ENCODE assay signal across 10 mouse cellular contexts in the genomic region with DNA sequence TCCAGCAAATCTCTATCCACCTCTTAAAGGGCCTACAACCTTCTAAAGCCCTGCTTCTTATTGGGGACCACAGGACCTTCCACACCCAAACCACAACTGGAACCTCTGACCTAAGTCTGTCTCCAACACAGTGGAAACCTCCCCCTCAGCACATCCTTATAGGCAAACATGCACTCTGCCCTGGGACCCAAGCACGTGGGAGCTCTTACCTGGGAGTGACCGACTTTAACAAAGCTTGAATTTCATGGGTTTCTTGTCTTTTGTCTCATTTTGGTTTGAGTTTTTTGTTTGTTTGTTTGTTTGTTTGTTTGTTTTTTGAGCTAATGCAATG. TPM values are rescaled to one million over a fixed set of nuclear protein-coding genes. Genes with fewer than 3 reads are reported as not detected.
DNase-seq lines count a peak whose midpoint lies in the region; ATAC-seq and TF ChIP-seq lines count a peak whose summit lies in the region.
"Had no signal": no experiment of that assay in that cellular context is flagged by ENCODE, and none has a peak within 500 bp of the region (broad histone marks: within the 10 kb centered on the region; RNA-seq: fewer than 3 reads in every experiment).

No protein-coding gene starts in this region.

- TF ChIP-seq CTCF in lung, embryonic 14.5 days (IDR thresholded peaks at IDR 0.05; ENCODE audit: low read depth), result no peak

- 65% methylated on average over 2 of the region's 2 CpGs for WGBS in forebrain, embryonic 10.5 days
- WGBS in forebrain, embryonic 12.5 days, result 70% methylated on average over 2 of the region's 2 CpGs
- WGBS in lung, embryonic 14.5 days, result 33% methylated on average over 2 of the region's 2 CpGs
- WGBS in limb, embryonic 12.5 days, result 75% methylated on average over 2 of the region's 2 CpGs
- 54% methylated on average over 2 of the region's 2 CpGs for WGBS in stomach, embryonic 14.5 days

- ATAC-seq in forebrain, embryonic 12.5 days (ENCODE audit: low FRiP score), result no peak
- peak; percentile 36; the same call in 1 of the 2 replicates for ATAC-seq in lung, embryonic 14.5 days (ENCODE audit: insufficient read depth)
- no peak for ATAC-seq in limb, embryonic 12.5 days (ENCODE audit: insufficient number of reproducible peaks, insufficient read depth, low FRiP score, low TSS enrichment, low read depth)
- peak; percentile 50; the same call in 1 of the 2 replicates for ATAC-seq in stomach, embryonic 14.5 days (ENCODE audit: insufficient number of reproducible peaks, insufficient read depth, low FRiP score, low read depth)

- H3K27me3 ChIP-seq in forebrain, embryonic 10.5 days (ENCODE audit: poor library complexity, severe bottlenecking), result no peaks in the 10 kb centered on the region
- no peaks in the 10 kb centered on the region for H3K27me3 ChIP-seq in forebrain, embryonic 12.5 days
- H3K27me3 ChIP-seq in lung, embryonic 14.5 days (ENCODE audit: insufficient read depth, low read length), result no peaks in the 10 kb centered on the region
- H3K27me3 ChIP-seq in limb, embryonic 12.5 days, result no peaks in the 10 kb centered on the region
- no peaks in the 10 kb centered on the region for H3K27me3 ChIP-seq in stomach, embryonic 14.5 days (ENCODE audit: control insufficient read depth, insufficient read depth, low read length)

- H3K4me3 ChIP-seq in forebrain, embryonic 10.5 days, result no peak overlapping the region
- no peak overlapping the region for H3K4me3 ChIP-seq in forebrain, embryonic 12.5 days (replicated peaks)
- H3K4me3 ChIP-seq in lung, embryonic 14.5 days (ENCODE audit: low read depth, low read length), result no peak overlapping the region
- H3K4me3 ChIP-seq in limb, embryonic 12.5 days (replicated peaks), result no peak overlapping the region
- H3K4me3 ChIP-seq in stomach, embryonic 14.5 days (ENCODE audit: low read depth, low read length), result no peak overlapping the region

- H3K27ac ChIP-seq in forebrain, embryonic 10.5 days, result peak overlapping the region; percentile 44
- no peak overlapping the region for H3K27ac ChIP-seq in forebrain, embryonic 12.5 days
- H3K27ac ChIP-seq in lung, embryonic 14.5 days (ENCODE audit: low read depth), result peak overlapping the region; percentile 90
- peak overlapping the region; percentile 70 for H3K27ac ChIP-seq in limb, embryonic 12.5 days
- peak overlapping the region; percentile 86 for H3K27ac ChIP-seq in stomach, embryonic 14.5 days (ENCODE audit: low read length)

- no peaks in the 10 kb centered on the region for H3K9me3 ChIP-seq in forebrain, embryonic 10.5 days
- H3K9me3 ChIP-seq in forebrain, embryonic 12.5 days, result no peaks in the 10 kb centered on the region
- no peaks in the 10 kb centered on the region for H3K9me3 ChIP-seq in lung, embryonic 14.5 days (ENCODE audit: low read depth, low read length)
- no peaks in the 10 kb centered on the region for H3K9me3 ChIP-seq in limb, embryonic 12.5 days
- no peaks in the 10 kb centered on the region; the same call in 1 of the 2 replicates for H3K9me3 ChIP-seq in stomach, embryonic 14.5 days (ENCODE audit: control insufficient read depth, low read depth, low read length)

- DNase-seq in forebrain, embryonic 10.5 days (ENCODE audit: extremely low spot score, low spot score), result no peak
- no peak for DNase-seq in lung, embryonic 14.5 days
- DNase-seq in lung, postnatal 4 days, result no peak
- no peak for DNase-seq in cerebellum, postnatal 4 days (ENCODE audit: low spot score in 2 of 2)
- no peak for DNase-seq in ovary, postnatal 10 days (ENCODE audit: low spot score)
- DNase-seq: gastrocnemius, postnatal 36 days; right cerebral cortex, postnatal 4 days had no signal

- no peak overlapping the region for H3K9ac ChIP-seq in forebrain, embryonic 12.5 days
- H3K9ac ChIP-seq in lung, embryonic 14.5 days, result no peak overlapping the region
- no peak overlapping the region for H3K9ac ChIP-seq in limb, embryonic 12.5 days (replicated peaks)
- H3K9ac ChIP-seq in stomach, embryonic 14.5 days (replicated peaks; ENCODE audit: low read depth, low read length), result no peak overlapping the region

- H3K4me1 ChIP-seq in forebrain, embryonic 10.5 days, result peaks cover 42% of the 10 kb centered on the region
- peaks cover 13% of the 10 kb centered on the region for H3K4me1 ChIP-seq in forebrain, embryonic 12.5 days
- peaks cover 19% of the 10 kb centered on the region for H3K4me1 ChIP-seq in lung, embryonic 14.5 days (ENCODE audit: insufficient read depth)
- peaks cover 31% of the 10 kb centered on the region for H3K4me1 ChIP-seq in limb, embryonic 12.5 days (replicated peaks)
- peaks cover 20% of the 10 kb centered on the region for H3K4me1 ChIP-seq in stomach, embryonic 14.5 days (ENCODE audit: control insufficient read depth, insufficient read depth, low read length)

- no peaks in the 10 kb centered on the region for H3K36me3 ChIP-seq in forebrain, embryonic 10.5 days (replicated peaks)
- H3K36me3 ChIP-seq in forebrain, embryonic 12.5 days (replicated peaks), result no peaks in the 10 kb centered on the region
- no peaks in the 10 kb centered on the region for H3K36me3 ChIP-seq in lung, embryonic 14.5 days (ENCODE audit: insufficient read depth)
- no peaks in the 10 kb centered on the region for H3K36me3 ChIP-seq in limb, embryonic 12.5 days
- no peaks in the 10 kb centered on the region for H3K36me3 ChIP-seq in stomach, embryonic 14.5 days (ENCODE audit: control insufficient read depth, insufficient read depth, low read length)

- H3K4me2 ChIP-seq in forebrain, embryonic 12.5 days, result no peak overlapping the region
- H3K4me2 ChIP-seq in lung, embryonic 14.5 days, result peak overlapping the region; percentile 43
- no peak overlapping the region for H3K4me2 ChIP-seq in limb, embryonic 12.5 days
- peak overlapping the region; percentile 21 for H3K4me2 ChIP-seq in stomach, embryonic 14.5 days (replicated peaks; ENCODE audit: low read depth, low read length)

RNA-seq across cellular contexts. Expression of gene Gmpr, which starts 51.4 kb away (rescaled TPM):
- polyA plus RNA-seq in forebrain, embryonic 10.5 days (2016; fragmentation: Nextera tagmentation; extraction: Ambion mirVana), result 27.3 and 31.5 TPM in 2 replicates
- polyA plus RNA-seq in forebrain, embryonic 12.5 days (2016; fragmentation: Nextera tagmentation; extraction: Ambion mirVana), result 13.6 and 14.4 TPM in 2 replicates
- 22.9 and 25.3 TPM in 2 replicates for polyA plus RNA-seq in lung, embryonic 14.5 days (2014; fragmentation: Nextera tagmentation; extraction: Ambion mirVana)
- polyA plus RNA-seq in limb, embryonic 12.5 days (2016; fragmentation: Nextera tagmentation; extraction: Ambion mirVana), result 20.1 and 21.7 TPM in 2 replicates
- 34.6 and 35.4 TPM in 2 replicates for polyA plus RNA-seq in stomach, embryonic 14.5 days (2014; fragmentation: Nextera tagmentation; extraction: Ambion mirVana)

Comparison
In these comparisons a context has a peak if more than half of its experiments do, and no peak if none do; other contexts are left out.
1. ATAC-seq: peak in lung, embryonic 14.5 days (single experiment) and stomach, embryonic 14.5 days (single experiment); none in forebrain, embryonic 12.5 days (single experiment) and limb, embryonic 12.5 days (single experiment).
2. H3K4me2 ChIP-seq: peak in lung, embryonic 14.5 days (single experiment) and stomach, embryonic 14.5 days (single experiment); none in forebrain, embryonic 12.5 days (single experiment) and limb, embryonic 12.5 days (single experiment).